ENCODE assay signal across 28 mouse cellular contexts in the genomic region with DNA sequence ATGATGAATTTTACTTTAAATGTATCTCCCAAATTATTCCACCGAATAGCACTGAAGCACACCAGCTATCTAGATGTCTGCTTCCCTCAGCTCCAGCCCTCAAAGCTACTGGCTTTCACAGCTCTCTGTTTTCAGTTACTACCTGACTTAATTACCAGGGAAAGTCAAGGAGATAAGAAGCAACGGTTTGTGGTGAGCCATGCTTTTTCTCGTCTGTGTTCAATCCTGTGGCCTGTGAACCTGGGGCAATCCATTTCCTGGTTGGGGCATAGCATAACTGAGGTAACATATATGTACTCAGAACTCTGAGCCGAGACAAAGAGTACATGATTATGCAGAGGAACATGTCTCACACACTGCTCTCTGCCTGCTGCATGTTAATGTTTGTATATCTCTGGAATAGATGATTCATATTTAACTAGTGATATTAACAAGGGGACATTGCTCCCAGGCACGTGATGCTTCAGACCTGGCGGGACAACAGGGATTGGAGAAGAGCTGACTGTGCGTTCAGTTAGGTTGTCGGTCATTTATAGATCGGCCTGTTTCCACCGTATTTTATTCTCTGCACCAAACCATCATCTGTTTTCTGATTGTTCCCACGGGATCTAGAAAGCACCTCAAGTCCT.
DNase-seq lines count a peak whose midpoint lies in the region; ATAC-seq and TF ChIP-seq lines count a peak whose summit lies in the region.
"Had no signal": no experiment of that assay in that cellular context is flagged by ENCODE, and none has a peak within 500 bp of the region (broad histone marks: within the 10 kb centered on the region; RNA-seq: fewer than 3 reads in every experiment).

No protein-coding gene starts in this region.

- H3K9me3 ChIP-seq in liver, embryonic 13.5 days (replicated peaks) = no peaks in the 10 kb centered on the region
- H3K9me3 ChIP-seq in forebrain, embryonic 16.5 days (ENCODE audit: control insufficient read depth, low read length) = no peaks in the 10 kb centered on the region
- H3K9me3 ChIP-seq: forebrain, embryonic 12.5 days; heart, embryonic 15.5 days; hindbrain, embryonic 12.5 days; intestine, embryonic 15.5 days had no signal

- H3K9ac ChIP-seq in liver, embryonic 13.5 days = no peak overlapping the region; the same call in 1 of the 2 replicates
- H3K9ac ChIP-seq in forebrain, embryonic 16.5 days (replicated peaks; ENCODE audit: low read depth, low read length) = no peak overlapping the region
- H3K9ac ChIP-seq: forebrain, embryonic 12.5 days; heart, embryonic 15.5 days; hindbrain, embryonic 12.5 days; intestine, embryonic 15.5 days; lung, embryonic 14.5 days had no signal

- H3K4me1 ChIP-seq in thymus, adult 2 months (replicated peaks; ENCODE audit: control insufficient read depth, insufficient read depth, low read length) = peaks cover 22% of the 10 kb centered on the region
- H3K4me1 ChIP-seq in liver, embryonic 13.5 days (replicated peaks) = peaks cover 19% of the 10 kb centered on the region
- H3K4me1 ChIP-seq in forebrain, embryonic 16.5 days (replicated peaks; ENCODE audit: control insufficient read depth, insufficient read depth, low read length) = no peaks in the 10 kb centered on the region
- H3K4me1 ChIP-seq: forebrain, embryonic 12.5 days; heart, embryonic 15.5 days; hindbrain, embryonic 12.5 days; intestine, embryonic 15.5 days had no signal

- no peaks in the 10 kb centered on the region for H3K36me3 ChIP-seq in thymus, adult 2 months (ENCODE audit: control insufficient read depth, insufficient read depth, low read length)
- no peaks in the 10 kb centered on the region for H3K36me3 ChIP-seq in liver, embryonic 13.5 days
- H3K36me3 ChIP-seq in forebrain, embryonic 16.5 days (ENCODE audit: control insufficient read depth, insufficient read depth) = no peaks in the 10 kb centered on the region
- H3K36me3 ChIP-seq: forebrain, embryonic 12.5 days; heart, embryonic 15.5 days; hindbrain, embryonic 12.5 days; intestine, embryonic 15.5 days had no signal

- TF ChIP-seq POLR2A in thymus, adult 2 months (IDR thresholded peaks at IDR 0.05; ENCODE audit: control insufficient read depth, extremely low read depth, insufficient read depth, low read length, poor library complexity) = no peak

- no peaks in the 10 kb centered on the region for H3K27me3 ChIP-seq in thymus, adult 2 months (ENCODE audit: control insufficient read depth, insufficient read depth, low read length)
- H3K27me3 ChIP-seq in liver, embryonic 13.5 days = no peaks in the 10 kb centered on the region
- no peaks in the 10 kb centered on the region for H3K27me3 ChIP-seq in forebrain, embryonic 16.5 days (replicated peaks; ENCODE audit: control insufficient read depth, insufficient read depth, low read length)
- H3K27me3 ChIP-seq: forebrain, embryonic 12.5 days; heart, embryonic 15.5 days; hindbrain, embryonic 12.5 days; intestine, embryonic 15.5 days had no signal

- H3K27ac ChIP-seq in thymus, adult 2 months (ENCODE audit: control insufficient read depth, insufficient read depth, low read length) = peak overlapping the region; percentile 74
- peak overlapping the region; percentile 20; the same call in 1 of the 2 replicates for H3K27ac ChIP-seq in liver, embryonic 13.5 days
- no peak overlapping the region for H3K27ac ChIP-seq in forebrain, embryonic 16.5 days (ENCODE audit: low read length)
- H3K27ac ChIP-seq: forebrain, embryonic 12.5 days; heart, embryonic 15.5 days; hindbrain, embryonic 12.5 days; hindbrain, postnatal 0 days; intestine, embryonic 15.5 days had no signal

- no peak for TF ChIP-seq CTCF in thymus, adult 2 months (IDR thresholded peaks at IDR 0.05; ENCODE audit: borderline replicate concordance, control insufficient read depth, extremely low read depth, insufficient read depth, low read length, poor library complexity)

- no peak; the same call in 1 of the 2 replicates for ATAC-seq in liver, embryonic 13.5 days (ENCODE audit: low read depth)
- no peak for ATAC-seq in forebrain, embryonic 16.5 days
- ATAC-seq: activated CD4-positive, CD25-positive, alpha-beta regulatory T cell, adult 4 months; CD4-positive, CD25-positive, alpha-beta regulatory T cell, adult 4 months; hindbrain, postnatal 0 days; intestine, embryonic 15.5 days; midbrain, embryonic 16.5 days had no signal

- no peak overlapping the region for H3K4me2 ChIP-seq in liver, embryonic 13.5 days
- H3K4me2 ChIP-seq in forebrain, embryonic 16.5 days (ENCODE audit: low read length) = no peak overlapping the region
- H3K4me2 ChIP-seq: forebrain, embryonic 12.5 days; heart, embryonic 15.5 days; hindbrain, embryonic 12.5 days; intestine, embryonic 15.5 days; lung, embryonic 14.5 days; midbrain, embryonic 11.5 days had no signal

- no peak for DNase-seq in thymus, adult 2 months
- no peak for DNase-seq in thymus, postnatal 36 days
- peak; percentile 39 for DNase-seq in MEL-GATA-1-ER (ENCODE audit: extremely low read depth, low read depth)
- DNase-seq in liver, embryonic 13.5 days = no peak
- peak; percentile 29 for DNase-seq in thymus, postnatal 4 days
- DNase-seq in cerebellum, adult 11 months = no peak
- DNase-seq: adrenal gland, adult 2 months; adrenal gland, postnatal 36 days; cerebellum, adult 2 months; cerebellum, postnatal 14 days; gastrocnemius, postnatal 10 days; heart, postnatal 36 days; kidney, adult 9 months; kidney, postnatal 10 days; layer of hippocampus, adult 9-11 months; lung, embryonic 14.5 days; lung, postnatal 14 days had no signal

- H3K4me3 ChIP-seq in thymus, adult 2 months (ENCODE audit: control insufficient read depth, insufficient read depth, low read length) = no peak overlapping the region
- H3K4me3 ChIP-seq in liver, embryonic 13.5 days (replicated peaks) = no peak overlapping the region
- no peak overlapping the region for H3K4me3 ChIP-seq in forebrain, embryonic 16.5 days (replicated peaks; ENCODE audit: low read length)
- H3K4me3 ChIP-seq: erythroblast, embryonic 14.5 days; forebrain, embryonic 12.5 days; heart, embryonic 15.5 days; hindbrain, embryonic 12.5 days; intestine, embryonic 15.5 days had no signal

- 58% methylated on average over 11 of the region's 11 CpGs for WGBS in thymus, adult 2 months
- WGBS in liver, embryonic 13.5 days (ENCODE audit: insufficient replicate concordance) = 54% methylated on average over 11 of the region's 11 CpGs
- WGBS in forebrain, embryonic 16.5 days = 88% methylated on average over 11 of the region's 11 CpGs

Comparison
In these comparisons a context has a peak if more than half of its experiments do, and no peak if none do; other contexts are left out.
1. DNase-seq: peak in MEL-GATA-1-ER (single experiment) and thymus, postnatal 4 days (single experiment); none in thymus, adult 2 months (single experiment), thymus, postnatal 36 days (0 of 2), liver, embryonic 13.5 days (single experiment) and cerebellum, adult 11 months (single experiment).